Mouse (Mus musculus) ES-E14 (cell line): ENCODE results near the gene Stat5a.

ENCODE experiments used
- CHD2 ChIP-seq: IDR thresholded peaks from 2 replicates; pipeline ENCODE4 v1.6.1; 2014; ENCODE audit warnings: mild to moderate bottlenecking, low read depth, low read length, inconsistent platforms
- HCFC1 ChIP-seq: IDR thresholded peaks from 2 replicates; pipeline ENCODE4 v1.6.1; 2012; ENCODE audit warnings: low read length, inconsistent platforms, borderline replicate concordance; ENCODE audit not compliant: insufficient read depth
- MAFK ChIP-seq: IDR thresholded peaks from 2 replicates; pipeline ENCODE4 v1.6.1; 2014; ENCODE audit warnings: mild to moderate bottlenecking, low read depth, low read length, inconsistent platforms; ENCODE audit not compliant: insufficient read depth
- ZNF384 ChIP-seq: IDR thresholded peaks from 2 replicates; pipeline ENCODE4 v1.6.1; 2012; ENCODE audit warnings: low read depth, low read length, inconsistent platforms

GRCm38 (mm10) chr11:100908567-100908966, 49.4 kb downstream of the Stat5a start:
- TF ChIP-seq ZNF384 = no peak
- TF ChIP-seq MAFK = no peak
- no peak for TF ChIP-seq HCFC1
- TF ChIP-seq CHD2 = no peak
